Mouse (Mus musculus) WW6 (cell line): Measurements from ENCODE around the gene Baat.
"Not testable (repeated sequence)": the region's sequence is repeated elsewhere in the genome, so short reads cannot be mapped to it uniquely, and the experiment has no call there.

ENCODE experiments used
- DNase-seq: peaks from one replicate; pipeline ENCODE4 v3.0.0-alpha.2; 2013; ENCODE audit warnings: low read depth, low spot score

Baat gene

GRCm38 (mm10) chr4:49485442-49485841 is 20.9 kb downstream of the Baat start:
- no peak for DNase-seq

GRCm38 (mm10) chr4:49480896-49481295 is 25.5 kb downstream of the Baat start:
- no peak for DNase-seq

- no peak for DNase-seq
Observed at GRCm38 (mm10) chr4:49480104-49480760, 26.1 kb downstream of the Baat start.

GRCm38 (mm10) chr4:49479035-49479434 is 27.3 kb downstream of the Baat start:
- not testable (repeated sequence) for DNase-seq

- DNase-seq = no peak
Observed at GRCm38 (mm10) chr4:49478118-49478877, 28.1 kb downstream of the Baat start.

GRCm38 (mm10) chr4:49474583-49474982 is 31.8 kb downstream of the Baat start:
- no peak for DNase-seq

- DNase-seq = no peak
Observed at GRCm38 (mm10) chr4:49473435-49474100, 32.8 kb downstream of the Baat start, which contains the start of gene Acnat1. Gene Acnat1 (minus strand): TSS chr4:49473912.

GRCm38 (mm10) chr4:49469435-49470151 is 36.8 kb downstream of the Baat start:
- no peak for DNase-seq

GRCm38 (mm10) chr4:49467360-49467759 is 39.0 kb downstream of the Baat start:
- peak; percentile 50 for DNase-seq

- DNase-seq = no peak
Observed at GRCm38 (mm10) chr4:49456171-49456570, 50.2 kb downstream of the Baat start.

GRCm38 (mm10) chr4:49451848-49452551 is 54.4 kb downstream of the Baat start:
- no peak for DNase-seq

- DNase-seq = not testable (repeated sequence)
Observed at GRCm38 (mm10) chr4:49451133-49451847, 55.1 kb downstream of the Baat start.
